Mouse (Mus musculus) forebrain, embryonic 13.5 days (tissue): ENCODE data around the gene Cc2d1b. TPM values are rescaled to one million over a fixed set of nuclear protein-coding genes. Genes with fewer than 3 reads are reported as not detected.

ENCODE experiments used
- ATAC-seq: fragments of 200-750 bp; cut with Nextera tagmentation; 2 replicates; pipeline ENCODE4 v1.8.0; 2017
- H3K27ac ChIP-seq: fragments of 300-500 bp; sonication (generic); 2 replicates; pipeline ENCODE4 v1.5.1; 2015; ENCODE audit warnings: inconsistent platforms, mild to moderate bottlenecking, moderate library complexity
- H3K27me3 ChIP-seq: fragments of 300-500 bp; sonication (generic); 2 replicates; pipeline ENCODE4 v1.6.1; 2015; ENCODE audit warnings: mild to moderate bottlenecking, inconsistent platforms
- H3K36me3 ChIP-seq: fragments of 300-500 bp; sonication (generic); 2 replicates; pipeline ENCODE4 v1.6.1; 2015; ENCODE audit warnings: mild to moderate bottlenecking, inconsistent platforms; ENCODE audit not compliant: poor library complexity, severe bottlenecking
- H3K4me1 ChIP-seq: fragments of 300-500 bp; sonication (generic); 2 replicates; pipeline ENCODE4 v1.6.1; 2015; ENCODE audit warnings: inconsistent platforms
- H3K4me2 ChIP-seq: fragments of 300-500 bp; sonication (generic); 2 replicates; pipeline ENCODE4 v1.6.1; 2015; ENCODE audit warnings: inconsistent platforms, mild to moderate bottlenecking, moderate library complexity
- H3K4me3 ChIP-seq: fragments of 300-500 bp; sonication (generic); 2 replicates; pipeline ENCODE4 v1.5.1; 2015; ENCODE audit warnings: mild to moderate bottlenecking, inconsistent platforms
- H3K9ac ChIP-seq: fragments of 300-500 bp; sonication (generic); 2 replicates; pipeline ENCODE4 v1.6.1; 2015; ENCODE audit warnings: mild to moderate bottlenecking, inconsistent platforms
- H3K9me3 ChIP-seq: fragments of 300-500 bp; sonication (generic); replicated peaks from 2 replicates; pipeline ENCODE4 v1.6.1; 2016; ENCODE audit warnings: inconsistent platforms
- WGBS: fragments of 180-500 bp; shearing (Covaris S2); methylation state at CpG from one replicate; pipeline ENCODE4 v1.1.7; 2015; 5-methylcytosine and 5-hydroxymethylcytosine counted together
- polyA plus RNA-seq: library from polyadenylated mRNA; unstranded; fragments of >200 nt; fragmentation: Nextera tagmentation; extraction: Ambion mirVana; gene quantifications from 2 replicates; pipeline ENCODE4 v1.2.1, GENCODE M21; 2015

The Cc2d1b gene
- 18.8 and 22.4 TPM in 2 replicates for polyA plus RNA-seq

GRCm38 (mm10) chr4:108619587-108620341 lies at the start of gene Cc2d1b:
Gene Cc2d1b, plus strand, starts transcription at chr4:108619940.
- no peaks in the 10 kb centered on the region for H3K27me3 ChIP-seq
- H3K9ac ChIP-seq: peak within 1 kb of the TSS; percentile 95
- peak within 1 kb of the TSS; percentile 76 for H3K4me3 ChIP-seq
- peaks cover 19% of the 10 kb centered on the region for H3K4me1 ChIP-seq
- H3K4me2 ChIP-seq: peak within 1 kb of the TSS; percentile 86
- peaks cover 2% of the 10 kb centered on the region for H3K36me3 ChIP-seq
- H3K9me3 ChIP-seq: no peaks in the 10 kb centered on the region
- peak; percentile 95 for ATAC-seq
- H3K27ac ChIP-seq: peak within 1 kb of the TSS; percentile 84
- WGBS: under 1% methylated on average over 78 of the region's 86 CpGs

- Histone ChIP-seq H3K9ac (no peak overlapping the region), H3K4me1 (peaks cover 6% of the 10 kb centered on the region), H3K27ac (no peak overlapping the region), H3K4me2 (no peak overlapping the region), H3K27me3 (no peaks in the 10 kb centered on the region), H3K36me3 (peaks cover 66% of the 10 kb centered on the region), H3K9me3 (no peaks in the 10 kb centered on the region), H3K4me3 (no peak overlapping the region)
- WGBS: over 99% methylated on average over 3 of the region's 3 CpGs
- no peak for ATAC-seq
Measured at GRCm38 (mm10) chr4:108572644-108573043, 47.1 kb upstream of the Cc2d1b start.

- Histone ChIP-seq H3K27me3 (no peaks in the 10 kb centered on the region), H3K9ac (peak within 1 kb of the TSS; percentile 83), H3K27ac (peak within 1 kb of the TSS; percentile 70), H3K9me3 (no peaks in the 10 kb centered on the region), H3K4me2 (peak within 1 kb of the TSS; percentile 78), H3K4me1 (peaks cover 28% of the 10 kb centered on the region), H3K4me3 (peak within 1 kb of the TSS; percentile 94), H3K36me3 (peaks cover 17% of the 10 kb centered on the region)
- under 1% methylated on average over 64 of the region's 64 CpGs for WGBS
- ATAC-seq: peak; percentile 99
Measured at GRCm38 (mm10) chr4:108578840-108579742, 40.6 kb upstream of the Cc2d1b start, which contains the start of the genes Prpf38a and Orc1. Gene Prpf38a, minus strand, starts transcription at chr4:108579336. Gene Orc1, plus strand, starts transcription at chr4:108579423.

GRCm38 (mm10) chr4:108579743-108580411 lies 39.9 kb upstream of the Cc2d1b start:
- WGBS: 1% methylated on average over 16 of the region's 16 CpGs
- H3K36me3 ChIP-seq: peaks cover 11% of the 10 kb centered on the region
- H3K9me3 ChIP-seq: no peaks in the 10 kb centered on the region
- H3K9ac ChIP-seq: peak overlapping the region; percentile 83
- H3K4me1 ChIP-seq: peaks cover 28% of the 10 kb centered on the region
- peak overlapping the region; percentile 78 for H3K4me2 ChIP-seq
- no peak for ATAC-seq
- peak overlapping the region; percentile 70; the same call in 1 of the 2 replicates for H3K27ac ChIP-seq
- H3K27me3 ChIP-seq: no peaks in the 10 kb centered on the region
- H3K4me3 ChIP-seq: peak overlapping the region; percentile 94

- Histone ChIP-seq H3K27ac (no peak overlapping the region), H3K27me3 (no peaks in the 10 kb centered on the region), H3K4me2 (no peak overlapping the region), H3K4me1 (no peaks in the 10 kb centered on the region), H3K36me3 (peaks cover 10% of the 10 kb centered on the region; the same call in 1 of the 2 replicates), H3K9ac (no peak overlapping the region), H3K9me3 (no peaks in the 10 kb centered on the region), H3K4me3 (no peak overlapping the region)
- 90% methylated on average over 2 of the region's 2 CpGs for WGBS
- no peak for ATAC-seq
Measured at GRCm38 (mm10) chr4:108593376-108593775, 26.4 kb upstream of the Cc2d1b start.

- Histone ChIP-seq H3K9me3 (no peaks in the 10 kb centered on the region), H3K9ac (no peak overlapping the region), H3K4me1 (no peaks in the 10 kb centered on the region), H3K4me2 (no peak overlapping the region), H3K27ac (no peak overlapping the region), H3K27me3 (no peaks in the 10 kb centered on the region), H3K4me3 (no peak overlapping the region), H3K36me3 (peaks cover 14% of the 10 kb centered on the region; the same call in 1 of the 2 replicates)
- ATAC-seq: no peak
- 97% methylated on average over 1 of the region's 1 CpGs for WGBS
Measured at GRCm38 (mm10) chr4:108595785-108596184, 24.0 kb upstream of the Cc2d1b start.

- Histone ChIP-seq H3K27me3 (no peaks in the 10 kb centered on the region), H3K4me2 (no peak overlapping the region), H3K36me3 (peaks cover 27% of the 10 kb centered on the region), H3K9me3 (no peaks in the 10 kb centered on the region), H3K4me1 (no peaks in the 10 kb centered on the region), H3K27ac (no peak overlapping the region), H3K9ac (no peak overlapping the region), H3K4me3 (no peak overlapping the region)
- whole genome bisulfite sequencing: 94% methylated on average over 4 of the region's 4 CpGs
- no peak for ATAC-seq
Measured at GRCm38 (mm10) chr4:108598306-108598705, 21.4 kb upstream of the Cc2d1b start.

- Histone ChIP-seq H3K4me3 (no peak overlapping the region), H3K27ac (no peak overlapping the region), H3K27me3 (no peaks in the 10 kb centered on the region), H3K4me2 (no peak overlapping the region), H3K9ac (no peak overlapping the region), H3K36me3 (peaks cover 56% of the 10 kb centered on the region), H3K9me3 (no peaks in the 10 kb centered on the region), H3K4me1 (no peaks in the 10 kb centered on the region)
- no peak for ATAC-seq
- WGBS: 98% methylated on average over 7 of the region's 7 CpGs
Measured at GRCm38 (mm10) chr4:108601870-108602269, 17.9 kb upstream of the Cc2d1b start.

- H3K4me3 ChIP-seq: no peak overlapping the region
- no peak overlapping the region for H3K27ac ChIP-seq
- ATAC-seq: no peak
- WGBS: 95% methylated on average over 3 of the region's 3 CpGs
- no peak overlapping the region for H3K9ac ChIP-seq
- no peaks in the 10 kb centered on the region for H3K4me1 ChIP-seq
- H3K27me3 ChIP-seq: no peaks in the 10 kb centered on the region
- H3K4me2 ChIP-seq: no peak overlapping the region
- no peaks in the 10 kb centered on the region for H3K9me3 ChIP-seq
- peaks cover 40% of the 10 kb centered on the region for H3K36me3 ChIP-seq
Measured at GRCm38 (mm10) chr4:108608651-108609050, 11.1 kb upstream of the Cc2d1b start.

GRCm38 (mm10) chr4:108610935-108611334 lies 8.8 kb upstream of the Cc2d1b start:
- H3K9me3 ChIP-seq: no peaks in the 10 kb centered on the region
- no peaks in the 10 kb centered on the region for H3K4me1 ChIP-seq
- 88% methylated on average over 5 of the region's 5 CpGs for WGBS

GRCm38 (mm10) chr4:108618586-108618985 lies 1.2 kb upstream of the Cc2d1b start:
- peaks cover 5% of the 10 kb centered on the region; the same call in 1 of the 2 replicates for H3K36me3 ChIP-seq
- 67% methylated on average over 4 of the region's 4 CpGs for WGBS
- H3K9me3 ChIP-seq: no peaks in the 10 kb centered on the region
- H3K27me3 ChIP-seq: no peaks in the 10 kb centered on the region
- peaks cover 19% of the 10 kb centered on the region for H3K4me1 ChIP-seq
- H3K27ac ChIP-seq: no peak overlapping the region
- H3K4me3 ChIP-seq: peak overlapping the region; percentile 76; the same call in 1 of the 2 replicates
- ATAC-seq: no peak
- peak overlapping the region; percentile 86 for H3K4me2 ChIP-seq
- H3K9ac ChIP-seq: peak overlapping the region; percentile 95

More at GRCm38 (mm10) chr4:108610935-108611334, 8.8 kb upstream of the Cc2d1b start:
- no peak for ATAC-seq
- Histone ChIP-seq H3K27ac (no peak overlapping the region), H3K27me3 (no peaks in the 10 kb centered on the region), H3K9ac (no peak overlapping the region), H3K4me3 (no peak overlapping the region), H3K4me2 (no peak overlapping the region), H3K36me3 (peaks cover 25% of the 10 kb centered on the region)
